Mouse (Mus musculus) embryonic facial prominence, embryonic 11.5 days (tissue): ENCODE measurements around the gene Adgrf5. TPM values are rescaled to one million over a fixed set of nuclear protein-coding genes. Genes with fewer than 3 reads are reported as not detected.
"Not testable (repeated sequence)": the region's sequence is repeated elsewhere in the genome, so short reads cannot be mapped to it uniquely, and the experiment has no call there.

Experiments used
- ATAC-seq: fragments of 200-750 bp; cut with Nextera tagmentation; replicated peaks from 2 replicates; pipeline ENCODE4 v1.8.0; 2017; ENCODE audit warnings: low read depth; ENCODE audit not compliant: insufficient number of reproducible peaks, low FRiP score, low TSS enrichment
- DNase-seq: peaks from one replicate; pipeline ENCODE4 v3.0.0-alpha.2; 2015; ENCODE audit warnings: low spot score
- H3K27ac ChIP-seq: fragments of 300-500 bp; sonication (generic); replicated peaks from 2 replicates; pipeline ENCODE4 v1.5.1; 2014; ENCODE audit warnings: mild to moderate bottlenecking, low read depth, low read length, control low read depth
- H3K27me3 ChIP-seq: fragments of 300-500 bp; sonication (generic); 2 replicates; pipeline ENCODE4 v1.6.1; 2014; ENCODE audit warnings: mild to moderate bottlenecking, low read length, moderate library complexity, mixed read lengths; ENCODE audit not compliant: control insufficient read depth, insufficient read depth
- H3K36me3 ChIP-seq: fragments of 300-500 bp; sonication (generic); replicated peaks from 2 replicates; pipeline ENCODE4 v1.6.1; 2014; ENCODE audit warnings: low read depth, mild to moderate bottlenecking, low read length, moderate library complexity, mixed read lengths; ENCODE audit not compliant: control insufficient read depth, insufficient read depth
- H3K4me1 ChIP-seq: fragments of 300-500 bp; sonication (generic); 2 replicates; pipeline ENCODE4 v1.6.1; 2014; ENCODE audit warnings: low read length, mixed read lengths; ENCODE audit not compliant: control insufficient read depth, insufficient read depth
- H3K4me2 ChIP-seq: fragments of 300-500 bp; sonication (generic); 2 replicates; pipeline ENCODE4 v1.6.1; 2014; ENCODE audit warnings: low read depth, mild to moderate bottlenecking, control low read depth, low read length, moderate library complexity
- H3K4me3 ChIP-seq: fragments of 300-500 bp; sonication (generic); 2 replicates; pipeline ENCODE4 v1.5.1; 2014; ENCODE audit warnings: low read depth, low read length, control low read depth
- H3K9ac ChIP-seq: fragments of 300-500 bp; sonication (generic); replicated peaks from 2 replicates; pipeline ENCODE4 v1.6.1; 2014; ENCODE audit warnings: mild to moderate bottlenecking, control low read depth, low read length
- H3K9me3 ChIP-seq: fragments of 300-500 bp; sonication (generic); replicated peaks from 2 replicates; pipeline ENCODE4 v1.6.1; 2016; ENCODE audit warnings: mild to moderate bottlenecking, low read length, inconsistent platforms, mixed read lengths; ENCODE audit not compliant: control insufficient read depth
- WGBS: fragments of 180-500 bp; shearing (Covaris S2); extraction: QIAGEN DNeasy Blood & Tissue Kit; methylation state at CpG from one replicate; pipeline ENCODE4 v1.1.7; 2014; 5-methylcytosine and 5-hydroxymethylcytosine counted together
- polyA plus RNA-seq: library from polyadenylated mRNA; unstranded; fragments of >200 nt; fragmentation: Nextera tagmentation; extraction: Ambion mirVana; gene quantifications from 2 replicates; pipeline ENCODE4 v1.2.1, GENCODE M21; 2014

Gene Adgrf5
- polyA plus RNA-seq, 1 experiment from 2014 or later: 8.5 TPM

- H3K36me3 ChIP-seq: no peaks in the 10 kb centered on the region
- 72% methylated on average over 9 of the region's 9 CpGs for WGBS
- H3K27me3 ChIP-seq: no peaks in the 10 kb centered on the region
- H3K4me3 ChIP-seq: no peak overlapping the region
- no peaks in the 10 kb centered on the region for H3K4me1 ChIP-seq
- H3K27ac ChIP-seq: no peak overlapping the region
- ATAC-seq (no peak), DNase-seq (no peak)
- no peak overlapping the region for H3K4me2 ChIP-seq
- no peak overlapping the region for H3K9ac ChIP-seq
- H3K9me3 ChIP-seq: no peaks in the 10 kb centered on the region
These were observed 26.2 kb upstream of the Adgrf5 start for GRCm38 (mm10) chr17:43334074-43334473.

DNA sequence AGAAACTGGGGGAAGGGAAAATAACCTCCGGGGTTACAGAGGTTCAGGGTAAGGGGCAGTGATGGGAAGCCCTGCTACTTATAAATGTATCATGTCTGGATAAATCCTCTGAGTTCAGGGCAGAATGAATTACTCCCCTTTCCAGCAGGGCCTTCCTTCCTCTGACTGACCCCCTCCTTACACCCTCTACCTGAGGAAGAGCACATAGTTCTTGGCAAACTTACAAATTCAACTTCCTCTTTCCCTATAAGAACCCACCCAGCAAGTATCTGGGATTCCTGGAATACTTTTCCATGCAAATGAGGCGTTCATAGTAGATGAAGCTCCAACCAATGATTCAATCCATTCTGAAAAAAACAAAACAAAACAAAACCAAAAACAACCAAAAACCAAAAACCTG, 22.6 kb upstream of the Adgrf5 start:
- Histone ChIP-seq H3K36me3 (no peaks in the 10 kb centered on the region), H3K9ac (no peak overlapping the region), H3K4me3 (no peak overlapping the region), H3K4me1 (no peaks in the 10 kb centered on the region), H3K4me2 (no peak overlapping the region), H3K27me3 (no peaks in the 10 kb centered on the region), H3K9me3 (no peaks in the 10 kb centered on the region), H3K27ac (no peak overlapping the region)
- 86% methylated on average over 2 of the region's 2 CpGs for WGBS
- DNase-seq (no peak), ATAC-seq (no peak)

DNA sequence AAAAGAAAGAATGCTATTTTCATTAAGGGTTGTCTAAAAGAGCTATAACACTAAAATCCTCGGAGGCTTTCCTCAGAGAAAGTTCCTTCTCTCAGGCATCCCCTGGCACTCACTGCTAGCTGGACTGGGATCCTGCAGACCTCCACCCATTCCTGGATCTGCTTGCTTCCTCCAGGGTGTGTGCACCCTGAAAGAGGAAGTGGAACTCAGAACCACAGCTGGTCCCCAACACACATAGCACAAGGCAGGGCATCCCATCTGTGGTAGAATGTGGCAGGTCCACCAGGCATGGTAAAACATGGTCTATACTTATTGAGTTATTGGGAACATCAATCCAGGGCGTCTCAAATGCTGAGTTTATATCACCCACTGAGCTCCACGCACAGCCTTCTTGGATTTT, 22.0 kb upstream of the Adgrf5 start:
- DNase-seq: no peak
- ATAC-seq: no peak
- H3K9me3 ChIP-seq: no peaks in the 10 kb centered on the region
- no peaks in the 10 kb centered on the region for H3K4me1 ChIP-seq
- 81% methylated on average over 3 of the region's 3 CpGs for WGBS
- no peaks in the 10 kb centered on the region for H3K36me3 ChIP-seq
- H3K9ac ChIP-seq: no peak overlapping the region
- H3K4me3 ChIP-seq: no peak overlapping the region
- no peak overlapping the region for H3K4me2 ChIP-seq
- H3K27me3 ChIP-seq: no peaks in the 10 kb centered on the region
- no peak overlapping the region for H3K27ac ChIP-seq

DNA sequence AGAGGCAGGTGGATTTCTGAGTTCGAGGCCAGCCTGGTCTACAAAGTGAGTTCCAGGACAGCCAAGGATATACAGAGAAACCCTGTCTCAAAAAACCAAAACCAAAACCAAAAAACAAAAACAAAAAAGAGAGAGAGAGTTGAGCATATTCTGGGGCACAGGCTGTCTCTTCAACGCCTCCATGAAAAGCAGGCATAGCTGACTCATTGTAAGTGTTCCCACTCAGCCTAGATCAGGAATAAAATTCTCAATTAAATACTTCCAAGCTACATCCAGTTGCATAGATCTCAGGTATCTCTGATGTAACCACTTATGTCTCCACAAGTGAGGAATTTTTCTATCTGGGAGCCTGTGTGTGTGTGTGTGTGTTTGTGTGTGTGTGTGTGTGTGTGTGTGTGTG, 13.8 kb upstream of the Adgrf5 start:
- not testable (repeated sequence) for ATAC-seq, H3K27ac ChIP-seq, H3K27me3 ChIP-seq, H3K4me3 ChIP-seq, H3K9me3 ChIP-seq, H3K9ac ChIP-seq, H3K36me3 ChIP-seq, DNase-seq, H3K4me2 ChIP-seq, H3K4me1 ChIP-seq
- 91% methylated on average over 2 of the region's 2 CpGs for WGBS

DNA sequence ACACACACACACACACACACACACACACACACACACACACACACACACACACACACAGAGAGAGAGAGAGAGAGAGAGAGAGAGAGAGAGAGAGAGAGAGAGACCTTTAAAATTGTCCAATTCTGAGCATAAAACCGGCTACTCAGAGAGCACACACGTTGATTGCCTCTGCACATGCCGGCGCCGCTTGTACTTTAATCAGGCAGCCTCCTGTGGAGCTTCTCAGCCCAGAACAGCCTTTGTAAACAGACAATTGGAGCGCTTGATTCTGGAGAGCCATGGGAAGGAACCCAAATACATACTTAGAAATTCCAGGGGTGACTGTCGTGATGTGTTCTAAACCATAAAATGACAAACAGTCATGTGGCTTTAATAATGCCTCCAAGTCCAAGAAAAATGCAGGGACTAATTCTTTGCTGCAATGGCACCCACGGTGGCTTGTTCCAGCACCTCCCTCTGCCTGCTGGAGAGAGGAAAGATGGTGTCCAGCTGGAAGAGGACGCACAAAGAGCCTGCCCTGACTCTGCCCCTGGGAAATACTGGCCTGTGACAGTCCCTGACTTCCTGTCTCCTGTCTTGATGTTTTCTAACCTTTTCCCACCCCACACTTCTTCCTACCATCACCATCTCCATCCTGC, 2.2 kb upstream of the Adgrf5 start:
- ATAC-seq (no peak), DNase-seq (peak; percentile 21)
- Histone ChIP-seq H3K36me3 (no peaks in the 10 kb centered on the region), H3K4me2 (no peak overlapping the region), H3K9me3 (no peaks in the 10 kb centered on the region), H3K9ac (no peak overlapping the region), H3K27ac (no peak overlapping the region), H3K4me3 (no peak overlapping the region), H3K4me1 (no peaks in the 10 kb centered on the region), H3K27me3 (no peaks in the 10 kb centered on the region)
- WGBS: 16% methylated on average over 9 of the region's 9 CpGs

DNA sequence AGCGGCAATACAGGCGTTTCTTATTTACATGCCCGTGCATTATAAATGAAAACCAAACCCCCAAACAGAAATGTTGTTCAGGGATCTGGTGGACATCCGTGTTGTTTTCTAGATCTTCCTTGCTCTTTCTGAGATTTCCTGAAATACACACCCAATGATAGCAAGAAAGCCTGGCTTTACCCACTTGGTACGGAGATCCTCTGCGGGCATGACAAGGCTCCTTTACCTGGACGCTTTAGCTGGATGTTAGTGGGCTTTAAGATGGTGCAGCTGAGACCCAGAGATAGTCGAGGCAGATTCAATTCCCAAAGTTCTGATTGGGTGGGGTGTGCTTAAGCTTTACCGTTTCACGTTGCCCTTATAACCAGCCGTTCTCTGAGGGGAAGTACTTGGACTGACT, 770 bp downstream of the Adgrf5 start:
- Histone ChIP-seq H3K4me2 (no peak overlapping the region), H3K27me3 (no peaks in the 10 kb centered on the region), H3K27ac (no peak overlapping the region), H3K36me3 (no peaks in the 10 kb centered on the region), H3K9me3 (no peaks in the 10 kb centered on the region), H3K9ac (no peak overlapping the region), H3K4me3 (0 out of 2 replicates have a peak overlapping the region, but pooled peaks have one; percentile 5), H3K4me1 (no peaks in the 10 kb centered on the region)
- 84% methylated on average over 11 of the region's 11 CpGs for WGBS
- ATAC-seq (no peak), DNase-seq (no peak)

DNA sequence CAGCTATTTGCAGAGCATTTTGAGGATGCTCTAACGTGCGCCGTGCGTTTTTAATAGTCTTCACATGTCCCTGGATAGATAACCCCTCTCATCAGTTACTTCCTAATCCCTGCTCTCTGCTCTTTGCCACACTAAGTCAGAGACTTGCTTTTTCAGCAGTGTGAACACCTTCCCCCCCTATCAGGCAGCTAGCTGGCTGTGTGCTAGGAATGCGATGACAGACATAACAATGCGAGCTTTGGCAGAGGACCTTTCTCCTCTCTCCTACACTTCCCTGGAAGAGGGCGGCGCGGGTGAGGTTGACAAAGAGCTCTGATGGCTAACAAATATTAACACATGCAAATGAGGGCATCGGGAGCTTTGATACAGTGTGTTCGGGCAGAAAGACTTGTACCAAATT, 2.1 kb downstream of the Adgrf5 start:
- Histone ChIP-seq H3K27ac (no peak overlapping the region), H3K4me3 (no peak overlapping the region), H3K9me3 (no peaks in the 10 kb centered on the region), H3K9ac (no peak overlapping the region), H3K4me1 (no peaks in the 10 kb centered on the region), H3K36me3 (no peaks in the 10 kb centered on the region), H3K4me2 (no peak overlapping the region), H3K27me3 (no peaks in the 10 kb centered on the region)
- WGBS: 62% methylated on average over 11 of the region's 11 CpGs
- ATAC-seq (no peak), DNase-seq (no peak)

- H3K9ac ChIP-seq: no peak overlapping the region
- ATAC-seq (no peak), DNase-seq (no peak)
- no peaks in the 10 kb centered on the region for H3K4me1 ChIP-seq
- WGBS: 62% methylated on average over 6 of the region's 6 CpGs
- no peaks in the 10 kb centered on the region for H3K27me3 ChIP-seq
- no peak overlapping the region for H3K4me2 ChIP-seq
- H3K9me3 ChIP-seq: no peaks in the 10 kb centered on the region
- H3K4me3 ChIP-seq: no peak overlapping the region
- no peaks in the 10 kb centered on the region for H3K36me3 ChIP-seq
- no peak overlapping the region for H3K27ac ChIP-seq
These were observed 2.6 kb downstream of the Adgrf5 start for GRCm38 (mm10) chr17:43362881-43363280.
